Comparison of ENCODE assay signal across 24 mouse cellular contexts in the genomic region with DNA sequence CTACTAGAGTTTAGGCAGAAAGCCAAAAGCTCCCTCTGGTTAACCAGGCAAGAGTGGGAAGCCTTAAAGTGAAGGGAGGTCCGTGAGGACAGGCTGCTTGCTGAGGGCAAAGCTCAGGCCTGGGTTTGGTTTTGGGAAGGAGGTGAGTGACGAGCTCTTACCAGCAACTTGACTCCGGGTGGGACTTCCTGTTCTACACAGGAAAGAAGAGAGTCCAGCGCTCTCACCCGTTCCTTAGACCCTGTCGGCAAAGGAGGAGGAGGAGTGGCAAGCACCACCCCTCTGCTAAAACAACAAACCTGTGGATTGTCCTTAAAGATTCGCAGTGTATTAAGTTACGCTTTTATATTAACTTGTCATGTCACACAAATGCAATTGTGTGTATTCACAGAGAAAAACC. TPM values are rescaled to one million over a fixed set of nuclear protein-coding genes. Genes with fewer than 3 reads are reported as not detected.
DNase-seq lines count a peak whose midpoint lies in the region; ATAC-seq and TF ChIP-seq lines count a peak whose summit lies in the region.
"Had no signal": no experiment of that assay in that cellular context is flagged by ENCODE, and none has a peak within 500 bp of the region (broad histone marks: within the 10 kb centered on the region; RNA-seq: fewer than 3 reads in every experiment).

No protein-coding gene starts in this region.

- H3K9ac ChIP-seq in heart, adult 2 months (ENCODE audit: low read depth, low read length), result no peak overlapping the region
- H3K9ac ChIP-seq in lung, embryonic 14.5 days, result no peak overlapping the region
- no peak overlapping the region for H3K9ac ChIP-seq in lung, embryonic 16.5 days (ENCODE audit: low read length)
- H3K9ac ChIP-seq: embryonic facial prominence, embryonic 13.5 days; embryonic facial prominence, embryonic 15.5 days; forebrain, embryonic 12.5 days had no signal

- H3K27me3 ChIP-seq in heart, embryonic 10.5 days (ENCODE audit: insufficient read depth, poor library complexity, severe bottlenecking), result no peaks in the 10 kb centered on the region
- H3K27me3 ChIP-seq in heart, adult 2 months (ENCODE audit: control insufficient read depth, insufficient read depth, low read length), result no peaks in the 10 kb centered on the region
- H3K27me3 ChIP-seq in lung, embryonic 14.5 days (ENCODE audit: insufficient read depth, low read length), result no peaks in the 10 kb centered on the region
- H3K27me3 ChIP-seq in lung, embryonic 16.5 days (ENCODE audit: control insufficient read depth, insufficient read depth, low read depth, low read length), result no peaks in the 10 kb centered on the region
- H3K27me3 ChIP-seq: embryonic facial prominence, embryonic 13.5 days; embryonic facial prominence, embryonic 15.5 days; forebrain, embryonic 12.5 days had no signal

- H3K9me3 ChIP-seq in heart, embryonic 10.5 days, result no peaks in the 10 kb centered on the region
- no peaks in the 10 kb centered on the region for H3K9me3 ChIP-seq in lung, embryonic 14.5 days (ENCODE audit: low read depth, low read length)
- H3K9me3 ChIP-seq in lung, embryonic 16.5 days (ENCODE audit: control insufficient read depth, low read length), result no peaks in the 10 kb centered on the region
- H3K9me3 ChIP-seq: embryonic facial prominence, embryonic 13.5 days; embryonic facial prominence, embryonic 15.5 days; forebrain, embryonic 10.5 days; forebrain, embryonic 12.5 days had no signal

- H3K27ac ChIP-seq in heart, embryonic 10.5 days, result no peak overlapping the region
- H3K27ac ChIP-seq in heart, adult 2 months, result no peak overlapping the region
- 0 out of 2 replicates have a peak overlapping the region, but pooled peaks have one; percentile 16 for H3K27ac ChIP-seq in lung, embryonic 14.5 days (ENCODE audit: low read depth)
- peak overlapping the region; percentile 59; the same call in 1 of the 2 replicates for H3K27ac ChIP-seq in lung, embryonic 16.5 days (ENCODE audit: low read length)
- H3K27ac ChIP-seq: embryonic facial prominence, embryonic 13.5 days; embryonic facial prominence, embryonic 15.5 days; forebrain, embryonic 10.5 days; forebrain, embryonic 12.5 days had no signal

- no peaks in the 10 kb centered on the region for H3K36me3 ChIP-seq in heart, embryonic 10.5 days
- no peaks in the 10 kb centered on the region for H3K36me3 ChIP-seq in heart, adult 2 months (ENCODE audit: control insufficient read depth, insufficient read depth, low read length)
- H3K36me3 ChIP-seq in lung, embryonic 14.5 days (ENCODE audit: insufficient read depth), result no peaks in the 10 kb centered on the region
- H3K36me3 ChIP-seq in lung, embryonic 16.5 days (ENCODE audit: control insufficient read depth, insufficient read depth, low read length), result peaks cover 2% of the 10 kb centered on the region; the same call in 1 of the 2 replicates
- H3K36me3 ChIP-seq: embryonic facial prominence, embryonic 13.5 days; embryonic facial prominence, embryonic 15.5 days; forebrain, embryonic 10.5 days; forebrain, embryonic 12.5 days had no signal

- H3K4me1 ChIP-seq in heart, embryonic 10.5 days, result no peaks in the 10 kb centered on the region
- H3K4me1 ChIP-seq in heart, adult 2 months (ENCODE audit: control insufficient read depth, insufficient read depth, low read length), result no peaks in the 10 kb centered on the region
- no peaks in the 10 kb centered on the region for H3K4me1 ChIP-seq in lung, embryonic 14.5 days (ENCODE audit: insufficient read depth)
- 0 out of 2 replicates have a peak, but pooled peaks cover 6% of the 10 kb centered on the region for H3K4me1 ChIP-seq in lung, embryonic 16.5 days (replicated peaks; ENCODE audit: control insufficient read depth, insufficient read depth, low read length)
- H3K4me1 ChIP-seq: embryonic facial prominence, embryonic 13.5 days; embryonic facial prominence, embryonic 15.5 days; forebrain, embryonic 10.5 days; forebrain, embryonic 12.5 days had no signal

- TF ChIP-seq CTCF in heart, adult 2 months (IDR thresholded peaks at IDR 0.05), result no peak
- TF ChIP-seq CTCF in lung, embryonic 14.5 days (IDR thresholded peaks at IDR 0.05; ENCODE audit: low read depth), result no peak

- no peak overlapping the region for H3K4me2 ChIP-seq in lung, embryonic 14.5 days
- no peak overlapping the region for H3K4me2 ChIP-seq in lung, embryonic 16.5 days (ENCODE audit: low read depth, low read length)
- H3K4me2 ChIP-seq: embryonic facial prominence, embryonic 13.5 days; embryonic facial prominence, embryonic 15.5 days; forebrain, embryonic 12.5 days had no signal

- no peaks in the 10 kb centered on the region for H3K79me2 ChIP-seq in heart, adult 2 months (replicated peaks; ENCODE audit: control insufficient read depth, insufficient read depth, low read length)

- DNase-seq in heart, embryonic 10.5 days (ENCODE audit: low spot score), result peak; percentile 63
- DNase-seq in heart, adult 2 months, result no peak
- DNase-seq in lung, embryonic 14.5 days, result peak; percentile 27
- DNase-seq in lung, adult 18-20 months, result no peak
- no peak for DNase-seq in lung, postnatal 25 days (ENCODE audit: low spot score)
- DNase-seq: adrenal gland, adult 2 months; adrenal gland, postnatal 10 days; adrenal gland, postnatal 25 days; cerebellum, adult 11 months; cerebellum, adult 18-20 months; cerebellum, adult 8-10 months; cerebellum, adult 9-11 months; cerebellum, postnatal 14 days; cerebellum, postnatal 36 days; embryo, embryonic 11 days had no signal

- intact Hi-C loops in heart, adult 2 months (cut with DNase I), result no loop called here

- 63% methylated on average over 8 of the region's 8 CpGs for WGBS in heart, embryonic 10.5 days
- 62% methylated on average over 8 of the region's 8 CpGs for WGBS in heart, adult 2 months
- 54% methylated on average over 8 of the region's 8 CpGs for WGBS in lung, embryonic 14.5 days
- 45% methylated on average over 8 of the region's 8 CpGs for WGBS in lung, embryonic 16.5 days

- ATAC-seq in lung, embryonic 14.5 days (ENCODE audit: insufficient read depth), result no peak
- ATAC-seq in lung, embryonic 16.5 days (ENCODE audit: low read depth), result 0 out of 2 replicates have a peak, but pooled peaks have one; percentile 28
- ATAC-seq: forebrain, embryonic 14.5 days had no signal

- no peak for TF ChIP-seq POLR2A in heart, adult 2 months (IDR thresholded peaks at IDR 0.05; ENCODE audit: insufficient read depth, low read depth, low read length)

- H3K4me3 ChIP-seq in heart, embryonic 10.5 days, result no peak overlapping the region
- no peak overlapping the region for H3K4me3 ChIP-seq in heart, adult 2 months
- no peak overlapping the region for H3K4me3 ChIP-seq in lung, embryonic 14.5 days (ENCODE audit: low read depth, low read length)
- no peak overlapping the region for H3K4me3 ChIP-seq in lung, embryonic 16.5 days (ENCODE audit: low read length)
- H3K4me3 ChIP-seq: embryonic facial prominence, embryonic 13.5 days; embryonic facial prominence, embryonic 15.5 days; erythroblast, embryonic 14.5 days; forebrain, embryonic 10.5 days; forebrain, embryonic 12.5 days had no signal

- no peak for TF ChIP-seq EP300 in heart, adult 2 months (IDR thresholded peaks at IDR 0.05; ENCODE audit: insufficient read depth, low read depth, low read length)

RNA-seq across cellular contexts. Expression of a gene that starts 38.1 kb away (rescaled TPM):
- 1.8 TPM in 2 replicates for polyA plus RNA-seq in heart, embryonic 10.5 days (2016; fragmentation: Nextera tagmentation; extraction: Ambion mirVana)
- 1 to 10 TPM; 4.5 to 5.5 TPM for total RNA-seq in heart, adult 2 months (2021)
- polyA plus RNA-seq in heart, adult 2 months (2012; rRNA removed), result 2.9 and 3.9 TPM in 2 replicates
- polyA plus RNA-seq in lung, embryonic 14.5 days (2014; fragmentation: Nextera tagmentation; extraction: Ambion mirVana), result 10.5 and 11.1 TPM in 2 replicates
- 11.9 and 12.3 TPM in 2 replicates for polyA plus RNA-seq in lung, embryonic 16.5 days (2015; fragmentation: Nextera tagmentation; extraction: Ambion mirVana)
- total RNA-seq: MEL had no signal
- polyA plus RNA-seq: C2C12; erythroblast, embryonic 14.5 days had no signal

Comparison
In these comparisons a context has a peak if more than half of its experiments do, and no peak if none do; other contexts are left out.
1. DNase-seq: peak in heart, embryonic 10.5 days (single experiment) and lung, embryonic 14.5 days (single experiment); none in heart, adult 2 months (0 of 2), lung, adult 18-20 months (0 of 2) and lung, postnatal 25 days (single experiment).
2. H3K27ac ChIP-seq: peak in lung, embryonic 14.5 days (single experiment) and lung, embryonic 16.5 days (single experiment); none in heart, embryonic 10.5 days (single experiment) and heart, adult 2 months (single experiment).